Mouse (Mus musculus): ENCODE measurements at regions not wholly inside any gene's neighbourhood (a gene's known extent, or its start where the extent isn't known, plus 50 kb on each side); places are given as distances from the start of the nearest gene placed in this dataset.
A peak's percentile ranks its signal among the peaks of the same experiment; 100 is the strongest.

- H3K4me2 ChIP-seq (ENCODE audit: low read length): no peak overlapping the region
- ATAC-seq (ENCODE audit: insufficient number of reproducible peaks, insufficient read depth, low FRiP score, low read depth): peak; percentile 17; the same call in 1 of the 2 replicates
- no peak overlapping the region for H3K27ac ChIP-seq (replicated peaks in 1 of 2; ENCODE audit: control insufficient read depth in 1 of 2, insufficient read depth in 1 of 2, low read depth in 2 of 2, low read length in 2 of 2)
Measured at GRCm38 (mm10) chr11:32907520-32908233, 83.3 kb upstream of the Smim23 start.

GRCm38 (mm10) chr11:32903970-32904369 is 79.6 kb upstream of the Smim23 start:
- Histone ChIP-seq H3K9me3 (ENCODE audit: control insufficient read depth, low read length) (no peaks in the 10 kb centered on the region), H3K4me1 (ENCODE audit: control insufficient read depth in 2 of 2, insufficient read depth in 2 of 2, low read length in 2 of 2) (peaks cover 11 to 12% of the 10 kb centered on the region in 2 experiments), H3K36me3 (ENCODE audit: control insufficient read depth, insufficient read depth, low read length) (no peaks in the 10 kb centered on the region), H3K4me2 (ENCODE audit: low read length) (no peak overlapping the region), H3K9ac (ENCODE audit: low read length) (no peak overlapping the region), H3K4me3 (ENCODE audit: control insufficient read depth in 1 of 2, insufficient read depth in 1 of 2, low read depth in 1 of 2, low read length in 2 of 2) (no peak overlapping the region), H3K27me3 (ENCODE audit: control insufficient read depth, insufficient read depth, low read length) (peaks cover 3% of the 10 kb centered on the region; the same call in 1 of the 2 replicates), H3K27ac (replicated peaks in 1 of 2; ENCODE audit: control insufficient read depth in 1 of 2, insufficient read depth in 1 of 2, low read depth in 2 of 2, low read length in 2 of 2) (no peak overlapping the region)
- no peak for ATAC-seq (ENCODE audit: insufficient number of reproducible peaks, insufficient read depth, low FRiP score, low read depth)

More at GRCm38 (mm10) chr11:32907520-32908233, 83.3 kb upstream of the Smim23 start:
- H3K36me3 ChIP-seq (ENCODE audit: control insufficient read depth, insufficient read depth, low read length): no peaks in the 10 kb centered on the region
- no peaks in the 10 kb centered on the region for H3K27me3 ChIP-seq (ENCODE audit: control insufficient read depth, insufficient read depth, low read length)
- no peak overlapping the region for H3K9ac ChIP-seq (ENCODE audit: low read length)
- no peaks in the 10 kb centered on the region for H3K9me3 ChIP-seq (ENCODE audit: control insufficient read depth, low read length)
- no peak overlapping the region for H3K4me3 ChIP-seq (ENCODE audit: control insufficient read depth in 1 of 2, insufficient read depth in 1 of 2, low read depth in 1 of 2, low read length in 2 of 2)
- 52% methylated on average over 10 of the region's 10 CpGs for WGBS
- H3K4me1 ChIP-seq (ENCODE audit: control insufficient read depth in 2 of 2, insufficient read depth in 2 of 2, low read length in 2 of 2): peaks cover 11 to 12% of the 10 kb centered on the region in 2 experiments

- Histone ChIP-seq H3K9me3 (ENCODE audit: control insufficient read depth, low read length) (no peaks in the 10 kb centered on the region), H3K4me1 (ENCODE audit: control insufficient read depth in 2 of 2, insufficient read depth in 2 of 2, low read length in 2 of 2) (peaks cover 10 to 11% of the 10 kb centered on the region in 2 experiments), H3K27me3 (ENCODE audit: control insufficient read depth, insufficient read depth, low read length) (peaks cover 3% of the 10 kb centered on the region; the same call in 1 of the 2 replicates), H3K4me3 (ENCODE audit: control insufficient read depth in 1 of 2, insufficient read depth in 1 of 2, low read depth in 1 of 2, low read length in 2 of 2) (no peak overlapping the region), H3K27ac (replicated peaks in 1 of 2; ENCODE audit: control insufficient read depth in 1 of 2, insufficient read depth in 1 of 2, low read depth in 2 of 2, low read length in 2 of 2) (no peak overlapping the region), H3K36me3 (ENCODE audit: control insufficient read depth, insufficient read depth, low read length) (no peaks in the 10 kb centered on the region), H3K4me2 (ENCODE audit: low read length) (no peak overlapping the region), H3K9ac (ENCODE audit: low read length) (no peak overlapping the region)
- WGBS: 83% methylated on average over 3 of the region's 3 CpGs
- ATAC-seq (ENCODE audit: insufficient number of reproducible peaks, insufficient read depth, low FRiP score, low read depth): no peak
Measured at GRCm38 (mm10) chr11:32903389-32903788, 79.0 kb upstream of the Smim23 start.

- 46% methylated on average over 7 of the region's 10 CpGs for WGBS
- peaks cover 4% of the 10 kb centered on the region for H3K27me3 ChIP-seq (ENCODE audit: control insufficient read depth, insufficient read depth, low read length)
Measured at GRCm38 (mm10) chr11:32902923-32903322, 78.5 kb upstream of the Smim23 start.

GRCm38 (mm10) chr11:32900437-32900836 is 76.0 kb upstream of the Smim23 start:
- no peak overlapping the region for H3K27ac ChIP-seq (replicated peaks in 1 of 2; ENCODE audit: control insufficient read depth in 1 of 2, insufficient read depth in 1 of 2, low read depth in 2 of 2, low read length in 2 of 2)
- H3K27me3 ChIP-seq (ENCODE audit: control insufficient read depth, insufficient read depth, low read length): peaks cover 10% of the 10 kb centered on the region
- no peak overlapping the region for H3K9ac ChIP-seq (ENCODE audit: low read length)
- H3K36me3 ChIP-seq (ENCODE audit: control insufficient read depth, insufficient read depth, low read length): no peaks in the 10 kb centered on the region
- 78% methylated on average over 6 of the region's 6 CpGs for WGBS
- H3K4me3 ChIP-seq (ENCODE audit: control insufficient read depth in 1 of 2, insufficient read depth in 1 of 2, low read depth in 1 of 2, low read length in 2 of 2): no peak overlapping the region
- ATAC-seq (ENCODE audit: insufficient number of reproducible peaks, insufficient read depth, low FRiP score, low read depth): no peak
- no peak overlapping the region for H3K4me2 ChIP-seq (ENCODE audit: low read length)
- H3K9me3 ChIP-seq (ENCODE audit: control insufficient read depth, low read length): no peaks in the 10 kb centered on the region
- no peaks in the 10 kb centered on the region for H3K4me1 ChIP-seq (ENCODE audit: control insufficient read depth in 2 of 2, insufficient read depth in 2 of 2, low read length in 2 of 2)

More at GRCm38 (mm10) chr11:32902923-32903322, 78.5 kb upstream of the Smim23 start:
- Histone ChIP-seq H3K9me3 (ENCODE audit: control insufficient read depth, low read length) (no peaks in the 10 kb centered on the region), H3K4me1 (ENCODE audit: control insufficient read depth in 2 of 2, insufficient read depth in 2 of 2, low read length in 2 of 2) (peaks cover 5 to 7% of the 10 kb centered on the region in 2 experiments), H3K36me3 (ENCODE audit: control insufficient read depth, insufficient read depth, low read length) (no peaks in the 10 kb centered on the region), H3K27ac (replicated peaks in 1 of 2; ENCODE audit: control insufficient read depth in 1 of 2, insufficient read depth in 1 of 2, low read depth in 2 of 2, low read length in 2 of 2) (no peak overlapping the region), H3K4me3 (ENCODE audit: control insufficient read depth in 1 of 2, insufficient read depth in 1 of 2, low read depth in 1 of 2, low read length in 2 of 2) (no peak overlapping the region), H3K9ac (ENCODE audit: low read length) (no peak overlapping the region), H3K4me2 (ENCODE audit: low read length) (no peak overlapping the region)
- no peak for ATAC-seq (ENCODE audit: insufficient number of reproducible peaks, insufficient read depth, low FRiP score, low read depth)

GRCm38 (mm10) chr11:32899604-32900216 is 75.3 kb upstream of the Smim23 start:
- H3K4me2 ChIP-seq (ENCODE audit: low read length): no peak overlapping the region
- no peak overlapping the region for H3K4me3 ChIP-seq (ENCODE audit: control insufficient read depth in 1 of 2, insufficient read depth in 1 of 2, low read depth in 1 of 2, low read length in 2 of 2)
- peaks cover 10% of the 10 kb centered on the region for H3K27me3 ChIP-seq (ENCODE audit: control insufficient read depth, insufficient read depth, low read length)
- H3K9me3 ChIP-seq (ENCODE audit: control insufficient read depth, low read length): no peaks in the 10 kb centered on the region
- no peaks in the 10 kb centered on the region for H3K4me1 ChIP-seq (ENCODE audit: control insufficient read depth in 2 of 2, insufficient read depth in 2 of 2, low read length in 2 of 2)
- H3K9ac ChIP-seq (ENCODE audit: low read length): no peak overlapping the region
- no peak overlapping the region for H3K27ac ChIP-seq (replicated peaks in 1 of 2; ENCODE audit: control insufficient read depth in 1 of 2, insufficient read depth in 1 of 2, low read depth in 2 of 2, low read length in 2 of 2)
- no peaks in the 10 kb centered on the region for H3K36me3 ChIP-seq (ENCODE audit: control insufficient read depth, insufficient read depth, low read length)
- no peak for ATAC-seq (ENCODE audit: insufficient number of reproducible peaks, insufficient read depth, low FRiP score, low read depth)
- WGBS: 52% methylated on average over 13 of the region's 13 CpGs

GRCm38 (mm10) chr11:32895400-32895799 is 71.0 kb upstream of the Smim23 start:
- H3K4me1 ChIP-seq (ENCODE audit: control insufficient read depth in 2 of 2, insufficient read depth in 2 of 2, low read length in 2 of 2): no peaks in the 10 kb centered on the region
- no peak overlapping the region for H3K27ac ChIP-seq (replicated peaks in 1 of 2; ENCODE audit: control insufficient read depth in 1 of 2, insufficient read depth in 1 of 2, low read depth in 2 of 2, low read length in 2 of 2)
- H3K36me3 ChIP-seq (ENCODE audit: control insufficient read depth, insufficient read depth, low read length): no peaks in the 10 kb centered on the region
- no peak overlapping the region for H3K4me3 ChIP-seq (ENCODE audit: control insufficient read depth in 1 of 2, insufficient read depth in 1 of 2, low read depth in 1 of 2, low read length in 2 of 2)
- no peak overlapping the region for H3K4me2 ChIP-seq (ENCODE audit: low read length)
- ATAC-seq (ENCODE audit: insufficient number of reproducible peaks, insufficient read depth, low FRiP score, low read depth): no peak
- H3K27me3 ChIP-seq (ENCODE audit: control insufficient read depth, insufficient read depth, low read length): peaks cover 19% of the 10 kb centered on the region
- 50% methylated on average over 3 of the region's 3 CpGs for WGBS
- no peak overlapping the region for H3K9ac ChIP-seq (ENCODE audit: low read length)
- H3K9me3 ChIP-seq (ENCODE audit: control insufficient read depth, low read length): no peaks in the 10 kb centered on the region
